18 mouse cellular contexts compared by ENCODE assay signal in genomic region chr4:114377531-114377930, GRCm38 (mm10). TPM values are rescaled to one million over a fixed set of nuclear protein-coding genes. Genes with fewer than 3 reads are reported as not detected.
A peak's percentile ranks its signal among the peaks of the same experiment; 100 is the strongest.
DNase-seq lines count a peak whose midpoint lies in the region; ATAC-seq and TF ChIP-seq lines count a peak whose summit lies in the region.
"Had no signal": no experiment of that assay in that cellular context is flagged by ENCODE, and none has a peak within 500 bp of the region (broad histone marks: within the 10 kb centered on the region; RNA-seq: fewer than 3 reads in every experiment).

No protein-coding gene starts in this region.

- no peak overlapping the region; the same call in 1 of the 2 replicates for H3K27ac ChIP-seq in embryonic facial prominence, embryonic 14.5 days (replicated peaks; ENCODE audit: low read depth, low read length)
- peak overlapping the region; percentile 86 for H3K27ac ChIP-seq in kidney, adult 2 months (ENCODE audit: insufficient read depth, low read depth, low read length)
- peak overlapping the region; percentile 63; the same call in 1 of the 2 replicates for H3K27ac ChIP-seq in limb, embryonic 13.5 days
- H3K27ac ChIP-seq in liver, embryonic 12.5 days = no peak overlapping the region
- H3K27ac ChIP-seq: forebrain, embryonic 13.5 days; hindbrain, embryonic 10.5 days; hindbrain, postnatal 0 days; liver, embryonic 13.5 days; macrophage; midbrain, embryonic 10.5 days had no signal

- TF ChIP-seq POLR2A in kidney, adult 2 months (IDR thresholded peaks at IDR 0.05; ENCODE audit: low read depth, low read length) = no peak

- no peak for ATAC-seq in embryonic facial prominence, embryonic 14.5 days (ENCODE audit: low read depth)
- ATAC-seq in limb, embryonic 13.5 days (ENCODE audit: low FRiP score, low read depth) = peak; percentile 73
- no peak for ATAC-seq in activated CD4-positive, CD25-positive, alpha-beta regulatory T cell, adult 4 months
- ATAC-seq in liver, embryonic 12.5 days = no peak
- ATAC-seq: forebrain, embryonic 13.5 days; hindbrain, postnatal 0 days; intestine, postnatal 0 days had no signal

- no peak overlapping the region for H3K4me3 ChIP-seq in embryonic facial prominence, embryonic 14.5 days (ENCODE audit: low read depth, low read length)
- H3K4me3 ChIP-seq in kidney, adult 2 months (ENCODE audit: insufficient read depth, low read depth, low read length) = no peak overlapping the region
- no peak overlapping the region for H3K4me3 ChIP-seq in limb, embryonic 13.5 days
- H3K4me3 ChIP-seq in liver, embryonic 12.5 days = no peak overlapping the region
- H3K4me3 ChIP-seq: forebrain, embryonic 13.5 days; hindbrain, embryonic 10.5 days; liver, embryonic 13.5 days; midbrain, embryonic 10.5 days had no signal

- no peak for TF ChIP-seq CTCF in kidney, adult 2 months (conservative IDR thresholded peaks at IDR 0.05; ENCODE audit: insufficient read depth, insufficient read length, low read depth, low read length)

- 44% methylated on average over 11 of the region's 11 CpGs for WGBS in embryonic facial prominence, embryonic 14.5 days
- WGBS in kidney, adult 2 months = 66% methylated on average over 11 of the region's 11 CpGs
- 37% methylated on average over 11 of the region's 11 CpGs for WGBS in limb, embryonic 13.5 days
- 80% methylated on average over 11 of the region's 11 CpGs for WGBS in liver, embryonic 12.5 days (ENCODE audit: insufficient replicate concordance)

- no peak overlapping the region for H3K9ac ChIP-seq in embryonic facial prominence, embryonic 14.5 days (ENCODE audit: low read depth, low read length)
- H3K9ac ChIP-seq in limb, embryonic 13.5 days = 0 out of 2 replicates have a peak overlapping the region, but pooled peaks have one; percentile 5
- no peak overlapping the region for H3K9ac ChIP-seq in liver, embryonic 12.5 days
- H3K9ac ChIP-seq: forebrain, embryonic 13.5 days; liver, embryonic 13.5 days had no signal

- peak; percentile 37 for DNase-seq in embryonic facial prominence, embryonic 14.5 days (ENCODE audit: low spot score)
- DNase-seq in kidney, adult 2 months = peak; percentile 76
- peak; percentile 66 for DNase-seq in kidney, postnatal 14 days
- DNase-seq in cerebellum, postnatal 4 days (ENCODE audit: low spot score in 2 of 2) = no peak
- DNase-seq: adrenal gland, adult 2 months; cerebellum, adult 9-10 months; gastrocnemius, postnatal 25 days; liver, embryonic 13.5 days; thymus, postnatal 14 days had no signal

- no peaks in the 10 kb centered on the region for H3K27me3 ChIP-seq in embryonic facial prominence, embryonic 14.5 days (replicated peaks; ENCODE audit: control insufficient read depth, insufficient read depth, low read length)
- H3K27me3 ChIP-seq in kidney, adult 2 months (replicated peaks; ENCODE audit: control insufficient read depth, insufficient read depth, low read length) = no peaks in the 10 kb centered on the region
- H3K27me3 ChIP-seq in limb, embryonic 13.5 days = no peaks in the 10 kb centered on the region
- H3K27me3 ChIP-seq in liver, embryonic 12.5 days (replicated peaks) = no peaks in the 10 kb centered on the region
- H3K27me3 ChIP-seq: forebrain, embryonic 13.5 days; liver, embryonic 13.5 days had no signal

- H3K36me3 ChIP-seq in embryonic facial prominence, embryonic 14.5 days (ENCODE audit: control insufficient read depth, insufficient read depth, low read length) = no peaks in the 10 kb centered on the region
- no peaks in the 10 kb centered on the region for H3K36me3 ChIP-seq in kidney, adult 2 months (ENCODE audit: control insufficient read depth, insufficient read depth, low read length)
- H3K36me3 ChIP-seq in limb, embryonic 13.5 days = no peaks in the 10 kb centered on the region
- no peaks in the 10 kb centered on the region for H3K36me3 ChIP-seq in liver, embryonic 12.5 days
- H3K36me3 ChIP-seq: hindbrain, embryonic 10.5 days; liver, embryonic 13.5 days; midbrain, embryonic 10.5 days had no signal

- peaks cover 14% of the 10 kb centered on the region for H3K4me1 ChIP-seq in embryonic facial prominence, embryonic 14.5 days (ENCODE audit: control insufficient read depth, insufficient read depth, low read length)
- H3K4me1 ChIP-seq in kidney, adult 2 months (ENCODE audit: control insufficient read depth, insufficient read depth, low read length) = peaks cover 4% of the 10 kb centered on the region; the same call in 1 of the 2 replicates
- peaks cover 32% of the 10 kb centered on the region for H3K4me1 ChIP-seq in limb, embryonic 13.5 days
- no peaks in the 10 kb centered on the region for H3K4me1 ChIP-seq in liver, embryonic 12.5 days
- H3K4me1 ChIP-seq: liver, embryonic 13.5 days; midbrain, embryonic 10.5 days had no signal

- H3K9me3 ChIP-seq in embryonic facial prominence, embryonic 14.5 days (ENCODE audit: control insufficient read depth, low read length) = no peaks in the 10 kb centered on the region
- no peaks in the 10 kb centered on the region for H3K9me3 ChIP-seq in limb, embryonic 13.5 days
- no peaks in the 10 kb centered on the region for H3K9me3 ChIP-seq in liver, embryonic 12.5 days (replicated peaks)
- H3K9me3 ChIP-seq: forebrain, embryonic 13.5 days; hindbrain, embryonic 10.5 days; liver, embryonic 13.5 days; midbrain, embryonic 10.5 days had no signal

- no peak overlapping the region for H3K4me2 ChIP-seq in embryonic facial prominence, embryonic 14.5 days (ENCODE audit: low read depth, low read length)
- peak overlapping the region; percentile 16 for H3K4me2 ChIP-seq in limb, embryonic 13.5 days (replicated peaks)
- H3K4me2 ChIP-seq in liver, embryonic 12.5 days = no peak overlapping the region
- H3K4me2 ChIP-seq: forebrain, embryonic 13.5 days; liver, embryonic 13.5 days had no signal

RNA-seq across cellular contexts. Expression of gene Trabd2b, which starts 29.0 kb away (rescaled TPM):
- polyA plus RNA-seq in embryonic facial prominence, embryonic 14.5 days (2014; fragmentation: Nextera tagmentation; extraction: Ambion mirVana) = 3.3 and 3.7 TPM in 2 replicates
- 31.5 and 32.2 TPM in 2 replicates for polyA plus RNA-seq in kidney, adult 2 months (2012; rRNA removed)
- 2.0 and 2.3 TPM in 2 replicates for polyA plus RNA-seq in limb, embryonic 13.5 days (2015; fragmentation: Nextera tagmentation; extraction: Ambion mirVana)
- not detected for polyA plus RNA-seq in activated CD4-positive, CD25-positive, alpha-beta regulatory T cell, adult 4 months (2017; shearing (Covaris generic))
- polyA plus RNA-seq in liver, embryonic 12.5 days (2016; fragmentation: Nextera tagmentation; extraction: Ambion mirVana) = 0.38 and 0.65 TPM in 2 replicates
- polyA plus RNA-seq: macrophage had no signal

Comparison
In these comparisons a context has a peak if more than half of its experiments do, and no peak if none do; other contexts are left out.
1. DNase-seq: peak in embryonic facial prominence, embryonic 14.5 days (single experiment), kidney, adult 2 months (single experiment) and kidney, postnatal 14 days (single experiment); none in cerebellum, postnatal 4 days (0 of 2).
2. H3K27ac ChIP-seq: peak in kidney, adult 2 months (single experiment) and limb, embryonic 13.5 days (single experiment); none in embryonic facial prominence, embryonic 14.5 days (single experiment) and liver, embryonic 12.5 days (single experiment).